Mouse (Mus musculus) lung, postnatal 0 days (tissue): ENCODE data around the gene Bcl2l11.

Experiments
- CTCF ChIP-seq: IDR thresholded peaks from 2 replicates; pipeline ENCODE4 v1.5.1; 2016; ENCODE audit warnings: antibody characterized with exemption, mild to moderate bottlenecking
- EP300 ChIP-seq: IDR thresholded peaks from 2 replicates; pipeline ENCODE4 v1.6.1; 2016; ENCODE audit warnings: antibody characterized with exemption, mild to moderate bottlenecking, control low read depth

DNA sequence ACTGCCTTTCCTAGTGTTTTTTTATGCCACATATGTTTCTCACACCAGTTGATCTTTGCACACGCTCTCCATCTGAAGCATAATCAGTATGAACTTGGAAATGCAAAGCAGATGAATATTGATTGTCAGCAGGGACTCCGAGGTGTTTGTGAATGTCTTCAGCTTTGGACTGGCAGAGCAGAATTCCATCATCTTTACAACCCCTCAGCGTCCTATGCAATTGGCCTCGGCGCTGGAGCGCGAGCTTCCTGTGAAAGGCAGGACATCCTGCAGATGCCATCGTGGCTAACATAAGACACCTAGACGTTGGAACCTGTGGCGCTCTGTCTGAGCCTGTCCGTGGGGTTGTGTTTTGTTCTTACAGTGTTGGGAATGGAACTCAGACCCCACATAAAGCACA lies 5.7 kb downstream of the Bcl2l11 start:
- TF ChIP-seq CTCF (no peak), EP300 (no peak)
